Mouse (Mus musculus): ENCODE measurements around the gene Tmem104.

- TF ChIP-seq MAX (IDR thresholded peaks at IDR 0.05) (no peak), CTCF (IDR thresholded peaks at IDR 0.05; ENCODE audit: control insufficient read depth, insufficient read depth, insufficient read length) (no peak), FOSL1 (IDR thresholded peaks at IDR 0.05; ENCODE audit: insufficient read depth, low read length, poor library complexity, severe bottlenecking) (no peak)
These were observed 60.0 kb downstream of the Tmem104 start for GRCm38 (mm10) chr11:115247240-115247639.

Data from C2C12 (cell line).